Mouse (Mus musculus) limb, embryonic 11.5 days (tissue): Measurements from ENCODE around the gene Cd44. TPM values are rescaled to one million over a fixed set of nuclear protein-coding genes. Genes with fewer than 3 reads are reported as not detected.

Source experiments
- ATAC-seq: fragments of 200-750 bp; cut with Nextera tagmentation; 2 replicates; pipeline ENCODE4 v1.8.0; 2017; ENCODE audit warnings: low read depth; ENCODE audit not compliant: insufficient number of reproducible peaks, low FRiP score, low TSS enrichment
- DNase-seq: peaks from one replicate; pipeline ENCODE4 v3.0.0-alpha.2; 2015; ENCODE audit warnings: low spot score
- H3K27ac ChIP-seq: fragments of 300-500 bp; sonication (generic); replicated peaks from 2 replicates; pipeline ENCODE4 v1.5.1; 2014; ENCODE audit warnings: low read depth, mild to moderate bottlenecking, low read length
- H3K27me3 ChIP-seq: fragments of 300-500 bp; sonication (generic); 2 replicates; pipeline ENCODE4 v1.6.1; 2014; ENCODE audit warnings: mild to moderate bottlenecking, low read length, mixed read lengths; ENCODE audit not compliant: control insufficient read depth, insufficient read depth
- H3K36me3 ChIP-seq: fragments of 300-500 bp; sonication (generic); 2 replicates; pipeline ENCODE4 v1.6.1; 2014; ENCODE audit warnings: mild to moderate bottlenecking, low read length, moderate library complexity, mixed read lengths; ENCODE audit not compliant: control insufficient read depth, insufficient read depth
- H3K4me1 ChIP-seq: fragments of 300-500 bp; sonication (generic); 2 replicates; pipeline ENCODE4 v1.6.1; 2014; ENCODE audit warnings: low read length, mixed read lengths; ENCODE audit not compliant: control insufficient read depth, insufficient read depth
- H3K4me2 ChIP-seq: fragments of 300-500 bp; sonication (generic); 2 replicates; pipeline ENCODE4 v1.6.1; 2014; ENCODE audit warnings: low read depth, mild to moderate bottlenecking, moderate library complexity; ENCODE audit not compliant: severe bottlenecking
- H3K4me3 ChIP-seq: fragments of 300-500 bp; sonication (generic); 2 replicates; pipeline ENCODE4 v1.5.1; 2014; ENCODE audit warnings: low read depth, low read length
- H3K9ac ChIP-seq: fragments of 300-500 bp; sonication (generic); 2 replicates; pipeline ENCODE4 v1.6.1; 2014; ENCODE audit warnings: mild to moderate bottlenecking, low read length
- H3K9me3 ChIP-seq: fragments of 300-500 bp; sonication (generic); 2 replicates; pipeline ENCODE4 v1.6.1; 2016; ENCODE audit warnings: low read length; ENCODE audit not compliant: control insufficient read depth
- WGBS: fragments of 180-500 bp; shearing (Covaris S2); extraction: QIAGEN DNeasy Blood & Tissue Kit; methylation state at CpG from one replicate; pipeline ENCODE4 v1.1.7; 2014; 5-methylcytosine and 5-hydroxymethylcytosine counted together
- polyA plus RNA-seq: library from polyadenylated mRNA; unstranded; fragments of >200 nt; fragmentation: Nextera tagmentation; extraction: Ambion mirVana; gene quantifications from 2 replicates; pipeline ENCODE4 v1.2.1, GENCODE M21; 2014

Gene Cd44
- polyA plus RNA-seq, 1 experiment from 2014 or later = 3.6 TPM

- Histone ChIP-seq H3K27ac (no peak overlapping the region), H3K27me3 (no peaks in the 10 kb centered on the region), H3K4me1 (no peaks in the 10 kb centered on the region), H3K9ac (no peak overlapping the region), H3K36me3 (no peaks in the 10 kb centered on the region), H3K4me2 (no peak overlapping the region), H3K4me3 (no peak overlapping the region), H3K9me3 (no peaks in the 10 kb centered on the region)
- WGBS = 91% methylated on average over 1 of the region's 1 CpGs
- ATAC-seq (no peak), DNase-seq (no peak)
Measured at GRCm38 (mm10) chr2:102887137-102887536, 14.3 kb downstream of the Cd44 start.

DNA sequence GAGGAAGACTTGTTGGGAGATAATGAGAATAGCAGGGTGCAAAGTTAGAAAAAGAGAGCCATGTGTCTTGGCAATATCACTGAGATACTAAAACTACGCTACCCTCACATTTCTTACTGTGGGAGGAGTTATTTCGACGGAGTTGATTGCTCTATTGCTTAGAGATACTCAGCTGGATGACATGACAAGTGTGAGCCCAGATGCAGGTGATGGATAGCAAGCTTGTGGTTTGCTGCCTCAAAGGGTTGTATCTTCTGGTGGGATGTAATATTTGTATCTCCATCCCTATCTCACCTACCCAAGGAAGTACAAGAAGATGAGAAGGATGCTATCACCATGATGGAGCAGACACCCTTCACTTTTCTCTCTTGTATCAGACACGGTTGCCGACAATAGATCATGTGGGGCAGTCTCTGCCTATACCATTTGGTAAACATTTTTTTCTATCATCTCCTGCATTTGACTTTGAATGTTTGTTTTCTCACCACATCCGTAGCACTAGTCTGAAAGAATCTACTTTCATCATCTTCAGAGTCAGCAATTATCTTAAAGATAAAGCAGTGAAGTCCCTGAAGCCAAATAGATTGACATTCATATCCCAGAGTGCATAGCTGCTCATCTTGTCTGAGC, 15.0 kb downstream of the Cd44 start:
- Histone ChIP-seq H3K9me3 (no peaks in the 10 kb centered on the region), H3K9ac (no peak overlapping the region), H3K4me2 (no peak overlapping the region), H3K4me1 (no peaks in the 10 kb centered on the region), H3K27ac (no peak overlapping the region), H3K36me3 (no peaks in the 10 kb centered on the region), H3K27me3 (no peaks in the 10 kb centered on the region), H3K4me3 (no peak overlapping the region)
- 83% methylated on average over 6 of the region's 6 CpGs for WGBS
- DNase-seq (no peak), ATAC-seq (no peak)

GRCm38 (mm10) chr2:102882597-102883272, 18.7 kb downstream of the Cd44 start:
- H3K4me1 ChIP-seq = no peaks in the 10 kb centered on the region
- no peak overlapping the region for H3K4me2 ChIP-seq
- 0 out of 2 replicates have a peak overlapping the region, but pooled peaks have one; percentile 39 for H3K27ac ChIP-seq
- H3K27me3 ChIP-seq = no peaks in the 10 kb centered on the region
- H3K9me3 ChIP-seq = no peaks in the 10 kb centered on the region
- no peaks in the 10 kb centered on the region for H3K36me3 ChIP-seq
- 49% methylated on average over 6 of the region's 6 CpGs for WGBS
- H3K4me3 ChIP-seq = no peak overlapping the region
- ATAC-seq (no peak), DNase-seq (no peak)
- H3K9ac ChIP-seq = no peak overlapping the region

DNA sequence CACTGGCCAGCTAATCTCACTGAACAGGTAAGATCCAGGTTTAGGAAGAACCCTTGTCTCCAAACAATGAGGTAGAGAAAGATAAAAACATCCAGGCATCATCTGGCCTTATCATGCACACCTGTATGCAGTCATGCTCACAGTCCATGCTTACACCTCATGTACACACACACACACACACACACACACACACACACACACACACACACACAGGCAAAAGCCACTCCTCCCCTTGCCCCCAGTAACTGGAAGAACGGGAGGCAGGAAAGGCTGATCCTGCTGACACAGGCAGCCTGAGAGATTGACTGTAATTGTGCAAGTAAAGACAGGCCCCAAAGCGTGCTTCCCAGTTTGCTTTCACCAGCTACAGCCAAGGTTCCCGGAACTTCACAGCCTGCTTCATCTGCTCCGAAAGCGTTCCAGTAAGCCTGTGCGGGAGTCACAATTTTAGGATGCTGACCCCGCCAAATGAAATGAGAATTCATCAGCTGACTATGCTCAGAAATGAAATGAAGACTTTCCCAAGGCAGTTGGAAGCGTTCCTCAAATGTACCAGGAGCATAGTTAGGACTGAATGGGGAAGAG, 19.4 kb downstream of the Cd44 start:
- no peaks in the 10 kb centered on the region for H3K36me3 ChIP-seq
- DNase-seq (no peak), ATAC-seq (no peak)
- H3K4me1 ChIP-seq = no peaks in the 10 kb centered on the region
- 0 out of 2 replicates have a peak overlapping the region, but pooled peaks have one; percentile 39 for H3K27ac ChIP-seq
- H3K9ac ChIP-seq = no peak overlapping the region
- H3K4me2 ChIP-seq = no peak overlapping the region
- H3K4me3 ChIP-seq = no peak overlapping the region
- H3K27me3 ChIP-seq = no peaks in the 10 kb centered on the region
- H3K9me3 ChIP-seq = no peaks in the 10 kb centered on the region
- 74% methylated on average over 8 of the region's 8 CpGs for WGBS

- DNase-seq (no peak), ATAC-seq (no peak)
- no peak overlapping the region for H3K9ac ChIP-seq
- no peak overlapping the region for H3K4me3 ChIP-seq
- H3K27me3 ChIP-seq = no peaks in the 10 kb centered on the region
- H3K27ac ChIP-seq = no peak overlapping the region
- no peaks in the 10 kb centered on the region for H3K36me3 ChIP-seq
- H3K9me3 ChIP-seq = no peaks in the 10 kb centered on the region
- H3K4me1 ChIP-seq = 0 out of 2 replicates have a peak, but pooled peaks cover 5% of the 10 kb centered on the region
- WGBS = 77% methylated on average over 2 of the region's 2 CpGs
- no peak overlapping the region for H3K4me2 ChIP-seq
Measured at GRCm38 (mm10) chr2:102878513-102878912, 23.0 kb downstream of the Cd44 start.

- no peaks in the 10 kb centered on the region for H3K27me3 ChIP-seq
- H3K4me1 ChIP-seq = 0 out of 2 replicates have a peak, but pooled peaks cover 9% of the 10 kb centered on the region
- 88% methylated on average over 4 of the region's 4 CpGs for WGBS
- H3K9ac ChIP-seq = no peak overlapping the region
- no peak overlapping the region for H3K27ac ChIP-seq
- ATAC-seq (no peak), DNase-seq (no peak)
- no peaks in the 10 kb centered on the region for H3K9me3 ChIP-seq
- H3K4me2 ChIP-seq = no peak overlapping the region
- H3K4me3 ChIP-seq = no peak overlapping the region
- H3K36me3 ChIP-seq = no peaks in the 10 kb centered on the region
Measured at GRCm38 (mm10) chr2:102877463-102877862, 24.0 kb downstream of the Cd44 start.

DNA sequence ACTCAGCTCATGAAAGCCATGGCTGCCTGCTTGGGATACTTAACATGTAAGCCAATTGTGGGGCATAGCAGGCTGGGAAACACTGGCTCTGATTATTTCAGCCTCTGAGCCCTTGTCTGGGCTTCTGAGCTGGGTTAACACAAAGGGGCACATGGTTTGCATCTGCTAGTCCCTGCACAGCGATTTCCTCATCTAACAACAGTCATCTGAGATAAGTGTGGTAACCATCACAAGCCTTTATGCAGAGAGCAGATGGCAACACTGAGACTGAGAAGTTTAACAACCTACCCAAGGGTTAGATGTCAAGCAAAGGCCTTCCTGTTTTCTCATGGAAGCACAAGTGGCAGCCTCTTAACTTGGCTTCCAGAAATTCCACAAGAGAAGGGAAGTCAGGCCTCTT, 25.3 kb downstream of the Cd44 start:
- DNase-seq = no peak

GRCm38 (mm10) chr2:102873848-102874247, 27.6 kb downstream of the Cd44 start:
- WGBS = 31% methylated on average over 4 of the region's 4 CpGs
- DNase-seq (peak; percentile 53), ATAC-seq (peak; percentile 71; the same call in 1 of the 2 replicates)
- Histone ChIP-seq H3K4me3 (no peak overlapping the region), H3K4me2 (no peak overlapping the region), H3K9me3 (no peaks in the 10 kb centered on the region), H3K9ac (no peak overlapping the region), H3K4me1 (0 out of 2 replicates have a peak, but pooled peaks cover 9% of the 10 kb centered on the region), H3K27ac (no peak overlapping the region), H3K36me3 (no peaks in the 10 kb centered on the region), H3K27me3 (no peaks in the 10 kb centered on the region)

More for the DNA sequence above, 25.3 kb downstream of the Cd44 start:
- Histone ChIP-seq H3K9ac (no peak overlapping the region), H3K9me3 (no peaks in the 10 kb centered on the region), H3K36me3 (no peaks in the 10 kb centered on the region), H3K4me2 (no peak overlapping the region), H3K27ac (no peak overlapping the region), H3K27me3 (no peaks in the 10 kb centered on the region), H3K4me3 (no peak overlapping the region), H3K4me1 (0 out of 2 replicates have a peak, but pooled peaks cover 9% of the 10 kb centered on the region)
- ATAC-seq = no peak
- 46% methylated on average over 1 of the region's 1 CpGs for WGBS
